Mouse (Mus musculus): ENCODE results near the gene Emx1. TPM values are rescaled to one million over a fixed set of nuclear protein-coding genes. Genes with fewer than 3 reads are reported as not detected.

Gene Emx1
- total RNA-seq, 2 experiments from 2014 or later = 34.2 to 45.2 TPM

Other genes starting within 250 kb of the Emx1 start
- 10 to 100 TPM; 71.5 to 90.7 TPM for gene Exoc6b, start 117.9 kb upstream of the Emx1 start, total RNA-seq (2021)
- gene Spr, start 49.7 kb upstream of the Emx1 start, total RNA-seq (2021) = 10 to 100 TPM; 38.4 to 48.6 TPM
- gene Sfxn5, start 146.0 kb downstream of the Emx1 start, total RNA-seq (2021) = 100 to 1,000 TPM; 172 to 183 TPM
- 10 to 100 TPM; 67.8 to 76.6 TPM for gene Rab11fip5, start 187.2 kb downstream of the Emx1 start, total RNA-seq (2021)
- gene Noto, start 236.4 kb downstream of the Emx1 start, total RNA-seq (2021) = not detected
- gene Smyd5, start 244.6 kb downstream of the Emx1 start, total RNA-seq (2021) = 10 to 100 TPM; 40.1 to 43.8 TPM

All from left cerebral cortex, postnatal 36 days (tissue).